Mouse (Mus musculus) cerebellum, adult 8-10 months (tissue): ENCODE results near the gene Kif13a.
A peak's percentile ranks its signal among the peaks of the same experiment; 100 is the strongest.

ENCODE experiments used
- DNase-seq: peaks from one replicate; pipeline ENCODE4 v3.0.0; 2022

Kif13a gene

DNA sequence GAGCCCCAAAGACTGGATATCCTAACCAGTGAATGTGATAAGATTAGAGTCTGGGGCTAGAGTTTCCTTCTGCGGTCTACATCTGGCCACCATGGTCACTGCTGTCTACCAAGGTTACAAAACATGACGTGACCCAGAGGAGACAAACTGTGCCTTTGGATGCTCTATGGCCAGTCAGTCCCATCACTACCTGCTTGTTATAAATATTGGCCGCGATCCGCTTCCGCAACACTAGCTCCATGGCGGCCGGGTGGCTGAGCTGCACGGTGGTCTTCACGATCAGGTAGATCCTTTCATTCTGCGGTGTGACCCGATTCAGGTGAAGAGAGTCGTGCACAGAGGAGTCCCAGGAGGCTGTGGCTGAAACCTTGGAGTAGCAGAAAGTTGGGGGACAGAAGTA is 157.1 kb downstream of the Kif13a start:
- no peak for DNase-seq

DNA sequence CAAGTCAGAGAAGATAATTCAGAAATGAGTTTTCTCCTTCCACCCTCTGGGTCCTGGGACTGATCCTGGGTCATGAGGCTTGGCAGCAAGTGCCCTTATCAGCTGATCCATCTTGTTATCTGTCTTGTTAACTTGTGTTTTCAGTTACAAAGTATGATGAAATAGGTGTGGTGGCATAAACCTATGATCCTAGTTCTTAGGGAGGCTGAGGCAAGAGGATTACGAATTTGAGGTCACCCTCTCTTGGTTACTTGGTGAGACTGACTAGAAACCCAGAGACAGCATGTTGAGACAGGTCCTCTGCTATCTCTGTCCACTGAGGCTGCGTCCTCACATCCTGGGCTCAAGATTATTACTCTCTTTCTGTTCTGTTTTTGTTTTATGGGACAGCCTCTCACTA is 164.3 kb downstream of the Kif13a start:
- DNase-seq = no peak

DNA sequence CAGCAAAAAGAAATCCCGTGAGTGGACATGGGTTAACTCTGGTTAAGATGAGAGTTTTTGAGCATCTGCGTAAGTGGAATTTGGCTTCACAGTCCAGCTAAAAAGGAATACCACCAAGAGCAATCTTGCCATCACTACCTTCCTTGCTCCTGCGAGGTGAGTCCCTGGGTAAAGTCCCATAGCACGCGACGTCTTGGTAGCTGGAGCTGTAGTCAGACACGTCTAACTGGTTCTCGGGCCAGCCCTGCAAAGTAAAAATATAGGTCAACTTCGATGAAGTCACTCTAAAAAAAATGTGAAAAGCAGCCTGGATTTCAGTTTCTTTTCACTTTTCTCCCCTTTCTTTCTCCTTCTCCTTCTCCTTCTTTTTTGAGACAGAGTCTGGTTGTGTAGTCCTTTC is 166.5 kb downstream of the Kif13a start:
- DNase-seq = no peak

DNA sequence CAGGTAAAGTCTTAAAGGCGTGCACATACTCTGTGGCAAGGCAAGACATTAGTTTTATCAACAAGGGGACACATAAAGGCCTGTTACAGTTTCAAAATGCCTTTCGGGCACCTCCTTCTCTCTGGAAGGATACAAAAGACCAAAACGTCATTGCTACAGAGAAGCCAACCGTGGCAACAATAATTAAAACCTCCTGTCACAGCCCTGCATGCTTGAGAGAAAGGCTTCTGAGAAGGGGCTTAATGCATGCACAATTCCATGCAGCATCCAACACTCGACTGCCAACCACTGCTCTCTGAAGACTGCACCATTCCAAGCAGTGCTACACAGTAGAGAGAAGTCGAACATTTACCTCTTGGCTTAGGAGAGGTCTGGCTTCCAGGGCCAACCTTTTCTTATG is 168.7 kb downstream of the Kif13a start:
- no peak for DNase-seq

DNA sequence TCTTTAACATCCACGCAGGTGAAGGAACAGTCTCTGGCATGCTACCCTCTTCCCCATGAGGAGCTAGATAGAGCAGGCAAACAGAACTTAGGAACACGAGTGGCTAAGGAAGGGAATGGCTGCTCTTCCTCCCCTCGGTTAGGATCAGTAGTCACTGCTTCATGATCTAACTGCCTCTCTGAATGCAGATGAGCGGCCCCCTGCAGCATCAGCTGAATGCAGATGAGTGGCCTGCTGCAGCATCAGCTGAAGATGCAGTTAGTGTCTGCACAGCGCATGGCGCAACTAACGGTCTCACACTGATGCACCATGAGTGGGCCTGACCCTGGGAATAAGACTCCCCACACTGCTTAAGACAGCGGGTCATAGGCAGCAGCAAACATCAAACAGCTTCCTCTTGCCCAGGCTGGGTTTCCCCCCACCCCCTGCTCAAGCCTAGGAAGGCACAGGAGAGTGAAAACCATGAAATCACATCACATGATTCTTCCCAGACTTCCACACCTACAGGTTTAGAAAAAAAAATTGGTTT is 170.3 kb downstream of the Kif13a start:
- DNase-seq = no peak

DNA sequence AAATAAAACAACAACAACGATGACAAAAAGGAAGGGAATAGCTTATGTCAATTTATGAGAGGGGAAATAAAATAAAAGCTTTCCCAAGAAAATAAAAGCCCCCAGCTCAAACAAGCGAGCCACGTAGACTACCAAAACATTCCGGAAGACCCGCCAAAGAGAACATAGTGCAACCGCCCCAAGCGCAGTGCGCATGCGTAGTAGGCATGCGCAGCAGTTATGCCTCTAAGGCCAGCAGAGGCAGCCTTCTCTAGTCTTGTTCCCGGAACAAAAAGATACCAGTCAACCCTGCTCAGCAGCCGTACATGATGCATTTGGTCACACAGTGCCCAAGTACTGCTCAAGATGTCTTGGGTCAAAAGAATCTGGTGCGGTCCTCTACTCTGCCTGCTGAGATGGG is 171.0 kb downstream of the Kif13a start:
- no peak for DNase-seq

DNA sequence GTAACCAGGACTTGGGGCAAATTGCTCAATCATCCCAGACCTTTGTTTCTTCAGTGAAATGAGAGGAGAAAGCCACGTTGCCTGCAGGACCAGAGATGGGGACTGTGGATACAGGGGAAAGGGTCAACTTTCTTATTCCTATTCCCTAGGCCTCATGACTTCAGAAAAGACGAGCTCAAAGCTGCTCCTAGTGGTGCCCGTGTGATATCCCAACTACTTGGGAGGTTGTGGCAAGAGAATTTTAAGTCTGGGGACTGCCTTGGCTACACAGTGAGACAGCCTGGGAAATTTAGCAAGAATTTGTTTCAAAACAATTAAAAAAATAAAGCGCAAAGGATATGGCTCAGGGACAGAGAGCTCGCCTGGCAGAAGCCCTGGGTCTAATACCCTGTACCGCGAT is 171.7 kb downstream of the Kif13a start:
- DNase-seq = no peak

DNA sequence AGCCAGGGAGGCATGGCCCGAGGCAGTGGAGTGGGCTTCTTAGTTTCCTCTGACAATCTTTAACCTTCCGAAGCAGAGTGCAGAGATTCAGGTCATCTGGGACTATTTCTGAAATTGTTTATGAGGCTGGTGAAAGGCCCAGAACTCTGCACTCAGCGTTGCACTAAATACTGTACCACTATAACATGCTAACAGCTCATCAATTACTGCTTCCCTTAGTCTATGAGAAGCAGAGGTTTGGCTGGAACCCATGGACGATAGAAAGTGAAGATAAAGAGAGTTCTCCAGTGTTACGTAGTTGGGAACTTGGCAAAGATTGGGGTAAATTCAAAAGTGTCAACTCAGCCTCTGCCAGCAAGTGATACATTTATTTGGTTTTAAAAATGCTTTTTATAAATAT is 176.4 kb downstream of the Kif13a start:
- DNase-seq = no peak

DNA sequence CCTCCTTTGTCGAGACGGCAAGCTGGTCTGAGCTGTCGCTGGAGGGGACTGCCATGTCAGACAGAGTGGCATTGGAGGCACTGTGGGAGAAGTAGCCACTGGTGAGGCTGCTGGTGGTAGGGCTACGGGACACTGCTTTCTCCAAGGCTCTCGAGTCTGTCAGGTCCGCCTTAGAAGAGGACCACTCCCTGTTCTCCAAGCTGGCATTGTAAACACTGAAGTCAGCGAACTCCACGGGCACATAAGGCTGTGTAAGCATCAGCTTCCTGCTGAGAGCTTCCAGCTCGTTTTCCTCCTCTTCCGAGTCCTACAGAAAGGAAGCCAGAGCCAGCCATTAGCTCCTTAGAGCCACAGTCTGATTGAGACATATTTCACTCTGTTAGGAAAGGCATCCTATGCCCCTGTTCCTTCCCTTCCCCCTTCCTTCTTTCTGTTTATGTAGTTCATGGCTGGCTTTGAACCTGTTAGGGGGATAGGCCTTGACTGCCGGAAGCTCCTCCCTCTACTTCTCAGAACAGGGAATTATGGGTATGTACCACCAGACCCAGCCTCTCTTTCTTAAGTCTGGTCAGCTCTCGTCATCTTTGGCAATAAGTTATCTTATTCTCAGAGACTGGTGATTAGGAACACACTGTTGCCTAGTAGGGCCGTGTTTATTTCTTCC is 177.0 kb downstream of the Kif13a start:
- DNase-seq = no peak

DNA sequence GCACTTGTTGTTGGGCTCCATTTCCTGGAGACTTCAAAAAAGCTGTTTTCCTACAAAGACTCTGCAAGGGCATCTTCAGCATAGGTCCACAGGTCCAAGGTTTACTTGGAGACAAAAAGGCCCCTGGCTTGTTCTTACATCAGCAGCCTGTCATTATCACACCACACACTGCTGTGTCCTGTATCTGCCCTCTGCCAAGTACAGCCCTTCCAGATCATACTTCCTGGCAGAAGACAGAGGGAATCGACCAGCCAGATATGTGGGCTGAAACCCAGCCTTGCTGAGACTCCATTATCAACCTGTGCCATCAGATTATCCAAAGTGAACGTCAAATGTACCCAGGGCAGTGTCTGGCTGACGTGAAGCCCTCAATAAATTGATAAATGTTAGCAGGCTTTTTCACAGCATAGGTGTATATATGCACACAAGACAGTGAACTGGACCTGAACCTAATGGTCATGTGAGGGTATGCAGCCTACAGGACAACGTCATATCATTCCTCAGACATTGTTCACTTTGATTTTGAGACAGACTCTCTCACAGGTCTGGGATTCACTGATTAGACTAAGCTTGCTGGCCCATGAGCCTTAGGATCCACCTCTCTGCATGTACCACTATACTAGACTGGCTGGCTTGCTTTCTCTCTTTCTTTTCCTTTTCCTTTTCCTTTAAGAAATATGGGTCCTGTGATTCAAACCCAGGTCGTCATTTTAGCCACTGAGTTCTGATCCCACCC is 181.4 kb downstream of the Kif13a start:
- no peak for DNase-seq

DNA sequence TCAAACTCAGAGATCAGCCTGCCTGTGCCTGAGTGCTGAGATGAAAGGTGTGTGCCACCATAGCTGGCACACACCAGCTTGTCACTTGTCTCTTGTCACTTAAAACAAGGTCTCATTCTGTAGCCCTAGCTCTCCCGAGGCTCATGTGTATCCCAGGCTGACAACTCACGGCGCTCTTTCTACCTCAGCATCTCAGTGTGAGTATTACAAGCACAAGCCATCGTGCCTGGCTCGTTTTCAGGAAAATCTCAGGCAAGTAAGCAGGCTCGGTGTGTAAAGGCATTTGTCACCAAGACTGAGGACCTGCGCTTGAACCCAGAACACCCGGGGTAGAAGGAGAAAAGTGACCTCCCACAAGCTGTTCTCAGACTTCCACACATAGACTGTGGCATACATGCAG is 185.8 kb downstream of the Kif13a start:
- no peak for DNase-seq

DNA sequence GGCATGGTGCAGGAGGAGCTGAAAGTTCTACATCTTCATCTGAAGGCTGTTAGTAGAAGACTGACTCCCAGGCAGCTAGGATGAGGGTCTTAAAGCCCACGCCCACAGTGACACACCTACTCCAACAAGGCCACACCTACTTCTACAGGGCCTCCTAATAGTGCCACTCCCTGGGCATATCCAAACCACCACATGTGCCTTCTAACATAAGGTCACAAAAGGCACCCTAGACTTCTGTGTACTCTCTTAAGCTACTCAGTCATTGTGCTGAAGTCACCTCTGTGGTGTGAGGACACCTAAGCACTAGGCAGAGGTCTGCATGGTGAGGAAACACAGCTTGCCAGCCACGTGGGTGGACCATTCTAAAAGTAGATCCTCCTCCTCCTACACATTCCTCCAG is 187.3 kb downstream of the Kif13a start:
- DNase-seq = no peak

DNA sequence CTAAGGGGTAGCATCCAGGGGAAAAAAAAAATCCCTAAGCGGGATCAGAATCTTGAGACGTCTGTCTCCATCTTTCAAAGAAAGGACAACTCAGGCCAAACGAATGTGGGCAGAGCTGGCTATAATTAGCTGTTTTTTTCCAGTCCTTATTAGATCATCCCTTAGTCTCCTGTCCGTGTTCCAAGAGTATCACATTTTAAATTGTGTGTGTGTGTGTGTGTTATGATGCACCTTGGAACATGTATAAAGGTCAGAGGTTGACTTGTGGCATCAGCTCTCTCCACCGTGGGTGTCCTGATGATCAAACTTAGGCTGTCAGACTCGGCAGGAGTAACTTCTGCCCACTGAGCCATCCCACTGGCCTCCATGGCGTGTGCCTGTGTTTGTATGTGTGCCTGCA is 190.2 kb downstream of the Kif13a start:
- DNase-seq = no peak

DNA sequence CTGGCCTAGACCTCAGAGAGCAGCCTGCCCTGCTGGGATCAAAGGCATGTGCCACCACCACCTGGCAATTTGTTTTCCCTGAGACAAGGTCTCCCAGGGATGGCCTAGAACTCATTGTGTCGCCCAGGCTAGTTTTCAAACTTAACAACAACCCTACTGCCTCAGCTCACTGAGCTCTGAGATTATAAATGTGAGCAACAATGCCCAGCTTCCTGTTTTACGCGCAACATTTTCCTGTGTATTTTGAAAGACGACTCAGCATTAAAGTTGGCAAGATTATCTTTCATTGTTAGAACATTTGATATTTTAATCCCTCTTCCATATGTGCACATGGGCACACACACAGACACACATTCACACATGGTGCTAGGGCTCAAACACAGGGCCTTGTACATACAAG is 192.2 kb downstream of the Kif13a start:
- no peak for DNase-seq

DNA sequence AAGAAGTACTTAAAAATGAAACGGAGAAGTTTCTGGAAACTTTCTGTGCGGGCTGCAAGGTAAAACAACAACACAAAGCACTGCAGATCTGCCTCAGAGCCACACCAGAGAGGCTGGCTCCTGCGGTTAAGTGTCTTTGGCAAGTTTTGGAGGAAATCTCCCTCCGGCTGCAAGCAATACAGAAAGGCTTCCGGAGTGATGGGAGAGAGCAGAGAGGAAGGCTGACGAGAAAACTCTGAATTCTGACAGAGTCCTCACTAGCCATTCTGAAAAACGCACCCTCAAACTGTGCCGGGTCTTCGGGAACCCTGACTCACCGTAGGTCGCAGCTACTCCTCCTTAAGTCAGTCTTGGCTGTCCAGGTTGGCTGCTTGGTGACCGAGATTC is 193.2 kb downstream of the Kif13a start:
- peak; percentile 8 for DNase-seq

DNA sequence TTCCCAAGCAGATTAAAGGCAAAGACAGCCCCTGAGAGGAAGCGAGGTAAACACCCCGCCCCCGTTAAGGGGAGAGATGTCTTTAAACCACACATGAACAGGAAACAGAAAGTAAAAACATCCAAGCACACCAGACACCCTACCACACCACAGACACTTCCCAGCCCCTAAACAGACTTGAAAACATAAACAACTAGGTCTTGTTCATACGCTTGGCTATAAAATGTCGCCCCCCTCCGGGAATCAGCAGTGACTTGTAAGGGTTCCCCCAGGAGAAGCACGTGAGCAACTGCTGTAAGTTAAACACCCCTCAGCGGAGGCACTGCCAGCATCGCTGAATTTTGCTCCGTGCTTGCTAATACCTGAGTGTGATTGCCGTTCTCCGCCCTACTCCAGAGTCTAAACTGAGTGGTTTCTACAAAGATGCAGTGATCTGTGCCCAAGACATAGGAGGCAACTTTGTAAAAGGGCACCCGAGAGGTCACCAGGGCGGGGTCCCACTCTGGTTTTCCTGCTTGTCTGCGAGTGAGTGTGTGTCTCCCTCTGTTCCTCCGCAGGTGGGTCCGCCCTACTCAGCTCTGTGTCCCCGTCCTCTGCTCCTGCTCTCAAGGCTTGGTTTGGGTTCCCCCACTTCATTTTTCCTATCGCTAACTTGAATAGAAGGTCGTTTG is 193.7 kb downstream of the Kif13a start:
- DNase-seq = peak; percentile 9

DNA sequence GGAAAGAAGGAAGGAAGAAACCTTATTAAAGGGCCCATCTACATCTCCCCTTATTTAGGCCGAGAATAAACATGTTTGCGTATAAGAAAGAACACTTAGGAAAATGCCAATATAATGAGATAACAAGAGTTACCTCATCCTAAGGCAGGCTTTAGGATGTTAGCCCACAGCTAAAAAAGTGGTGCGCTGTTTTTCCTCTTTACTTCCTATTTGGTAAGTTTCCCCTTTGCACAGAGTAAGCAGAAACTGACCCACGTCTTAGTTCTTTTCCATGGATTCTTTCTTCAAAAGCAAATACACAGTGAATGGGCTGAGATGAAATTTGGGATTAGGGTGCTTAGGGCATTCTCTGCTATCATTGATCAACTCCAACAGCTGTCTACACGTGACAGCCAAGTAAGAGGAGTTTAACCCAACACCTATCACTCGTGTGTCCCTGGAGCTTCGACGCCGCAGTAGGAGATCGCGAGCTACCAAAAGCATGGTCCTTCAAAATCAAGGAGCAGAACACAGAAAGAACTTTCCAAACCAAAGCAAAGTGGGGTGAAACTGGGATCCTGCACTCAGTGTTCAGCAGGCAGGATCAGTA is 194.4 kb downstream of the Kif13a start:
- DNase-seq = no peak

DNA sequence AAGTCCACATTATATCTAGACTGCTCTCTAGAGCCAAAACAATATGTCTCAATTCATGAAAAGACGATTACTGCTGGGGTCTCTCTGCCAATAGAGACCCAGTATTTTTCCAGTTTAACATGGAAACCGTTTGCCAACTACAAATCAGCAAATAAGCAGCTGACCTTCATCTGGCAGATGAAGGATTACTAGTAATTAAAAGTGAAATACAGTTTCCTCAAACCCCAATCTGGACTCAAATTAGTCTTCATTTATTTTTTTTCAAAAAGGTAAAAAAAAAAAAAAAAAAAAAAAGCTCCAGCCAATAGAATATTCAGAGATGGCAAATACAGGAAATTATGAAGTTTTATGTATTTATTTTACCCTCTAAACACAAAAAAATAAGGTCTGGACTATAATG is 199.7 kb downstream of the Kif13a start:
- no peak for DNase-seq

DNA sequence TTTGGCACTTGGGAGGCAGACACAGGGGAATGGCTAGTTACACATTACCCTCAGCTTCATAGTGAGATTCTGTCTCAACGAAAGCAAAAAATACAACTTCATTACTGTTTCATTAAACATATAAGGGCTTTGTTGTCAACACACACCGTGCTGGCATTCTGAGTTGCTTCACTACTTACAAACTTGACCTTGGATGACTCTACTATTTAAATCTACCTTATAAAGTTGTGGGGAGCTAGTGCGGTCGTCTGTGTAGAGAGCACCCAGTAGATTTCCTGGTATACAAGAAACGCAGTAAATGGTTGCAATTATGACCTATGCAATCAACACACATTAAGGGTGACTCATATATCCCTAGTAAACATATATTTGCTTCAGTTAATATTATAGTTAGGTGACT is 201.3 kb downstream of the Kif13a start:
- DNase-seq = peak; percentile 20

DNA sequence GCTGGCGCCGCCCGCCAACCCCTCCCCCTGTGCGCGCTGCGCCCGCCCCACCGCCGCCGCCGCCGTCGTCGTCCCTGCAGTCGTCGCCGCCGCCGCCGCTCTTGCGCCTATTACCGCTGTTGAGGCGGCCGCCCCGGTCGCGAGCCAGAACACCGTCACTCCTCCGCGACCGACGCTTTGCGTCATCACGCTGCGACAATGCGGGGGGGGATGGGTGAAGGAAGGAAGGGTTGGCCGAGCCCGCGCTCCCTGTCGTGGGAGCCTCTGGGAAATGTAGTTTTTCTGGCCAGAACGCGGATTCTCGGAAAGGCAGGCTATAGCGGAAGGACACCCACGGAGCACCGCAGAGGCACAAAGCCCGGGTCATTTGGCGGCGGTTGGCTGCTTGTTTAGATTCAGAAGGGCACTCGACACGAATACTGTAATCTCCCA is 201.8 kb downstream of the Kif13a start, which contains the start of gene Nup153:
Gene Nup153, minus strand, starts transcription at position 104 of the 432 bp plus-strand sequence.
- DNase-seq = peak; percentile 100

DNA sequence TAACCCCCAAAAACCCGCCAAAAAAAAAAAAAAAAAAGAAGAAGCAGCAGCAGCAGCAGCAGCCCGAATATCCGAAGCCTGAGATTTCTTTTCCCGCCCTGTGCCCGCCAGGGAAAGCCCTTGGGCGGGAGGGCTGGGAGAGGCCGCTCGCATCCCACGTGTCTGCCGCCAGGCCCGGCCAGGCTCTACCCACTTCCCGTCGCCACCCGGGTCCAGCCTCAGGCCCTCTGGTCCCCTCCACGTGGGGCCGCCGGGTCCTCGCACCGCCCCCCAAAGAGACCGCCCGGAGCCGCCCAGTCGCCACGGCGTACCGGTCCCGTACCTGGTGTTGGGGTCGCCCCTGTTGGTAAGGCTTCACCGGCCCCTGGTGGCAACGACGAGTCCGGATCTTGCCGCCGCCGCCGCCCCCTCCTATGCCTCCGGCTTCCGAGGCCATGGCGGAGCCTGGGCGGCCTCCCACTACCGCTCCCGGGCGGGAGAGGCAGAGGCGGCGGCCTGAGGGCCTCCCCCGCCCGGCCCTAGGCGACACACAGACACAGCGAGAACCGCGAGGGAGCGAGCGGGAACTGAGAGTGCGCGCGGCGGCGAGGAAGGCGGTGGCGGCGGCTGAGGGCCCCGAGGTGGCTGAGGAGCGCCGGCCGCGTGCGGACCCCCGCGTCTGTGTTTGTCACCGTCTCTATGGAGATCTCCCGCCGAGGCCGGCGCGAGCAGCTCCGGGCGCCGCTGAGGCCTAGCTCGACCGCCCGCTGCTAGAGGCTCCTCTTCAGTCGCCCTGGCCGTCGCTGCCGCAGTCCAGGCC is 202.4 kb downstream of the Kif13a start:
- no peak for DNase-seq

DNA sequence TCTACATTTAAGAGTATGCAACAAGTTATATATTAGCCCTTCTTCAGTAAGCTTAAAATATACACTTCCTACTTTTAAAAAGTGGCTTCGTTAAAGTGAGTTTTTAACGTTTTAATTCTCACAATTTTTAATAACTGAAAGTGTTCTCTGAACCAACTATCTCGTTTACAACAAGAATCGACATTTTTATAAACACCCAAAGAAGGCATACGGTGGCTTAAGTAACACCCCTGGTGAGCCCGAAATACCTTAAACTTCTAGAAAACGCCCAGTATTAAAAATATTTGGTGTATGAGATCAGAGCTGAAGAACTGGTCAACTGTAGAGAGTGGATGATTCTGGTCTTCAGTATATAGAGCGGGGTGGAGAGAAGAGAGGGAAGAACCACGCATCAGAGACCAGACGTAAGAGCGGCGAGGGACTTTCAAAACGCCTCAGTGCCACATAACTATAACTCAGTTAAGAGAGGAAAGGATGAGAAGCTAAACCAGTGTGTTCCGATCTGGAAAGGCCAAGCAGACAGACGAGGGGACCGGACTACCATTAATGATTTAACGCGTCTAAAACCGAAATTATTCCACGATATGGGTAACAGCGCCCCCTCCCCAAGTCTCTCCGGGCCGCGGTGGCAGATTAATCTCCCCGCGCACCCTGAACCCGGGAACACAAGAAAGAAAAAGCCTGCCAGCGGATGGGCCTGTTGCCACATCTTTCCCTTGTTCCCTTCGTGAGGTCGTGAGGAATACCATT is 203.2 kb downstream of the Kif13a start:
- DNase-seq = peak; percentile 36
